Mouse (Mus musculus): Measurements from ENCODE around the gene Rnf24.
"Not testable (repeated sequence)": the region's sequence is repeated elsewhere in the genome, so short reads cannot be mapped to it uniquely, and the experiment has no call there.

Gene Rnf24

DNA sequence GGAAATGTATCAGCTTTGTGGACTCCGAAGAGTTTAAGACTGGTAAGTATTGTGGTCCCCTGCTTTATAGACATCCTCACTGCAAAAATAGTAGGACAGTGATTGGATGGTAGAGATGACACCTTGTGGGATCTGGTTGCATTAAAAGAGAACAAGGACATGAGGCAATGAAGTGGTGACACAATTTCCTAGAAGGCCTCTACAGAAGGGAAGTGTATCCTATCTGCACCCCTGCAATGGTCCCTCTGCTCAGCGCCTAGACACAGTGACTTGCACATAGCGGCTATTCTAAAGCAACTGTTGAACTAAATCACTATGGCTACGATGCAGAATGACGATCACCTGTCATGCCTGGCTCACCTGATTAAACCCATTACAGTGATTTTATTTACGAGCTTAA is 15.1 kb downstream of the Rnf24 start:
- DNase-seq (ENCODE audit: low spot score), result no peak

- no peak for DNase-seq (ENCODE audit: low spot score)
These were observed 22.1 kb downstream of the Rnf24 start for GRCm38 (mm10) chr2:131330548-131330947.

- DNase-seq (ENCODE audit: low spot score), result no peak
These were observed 23.7 kb downstream of the Rnf24 start for GRCm38 (mm10) chr2:131328981-131329380.

DNA sequence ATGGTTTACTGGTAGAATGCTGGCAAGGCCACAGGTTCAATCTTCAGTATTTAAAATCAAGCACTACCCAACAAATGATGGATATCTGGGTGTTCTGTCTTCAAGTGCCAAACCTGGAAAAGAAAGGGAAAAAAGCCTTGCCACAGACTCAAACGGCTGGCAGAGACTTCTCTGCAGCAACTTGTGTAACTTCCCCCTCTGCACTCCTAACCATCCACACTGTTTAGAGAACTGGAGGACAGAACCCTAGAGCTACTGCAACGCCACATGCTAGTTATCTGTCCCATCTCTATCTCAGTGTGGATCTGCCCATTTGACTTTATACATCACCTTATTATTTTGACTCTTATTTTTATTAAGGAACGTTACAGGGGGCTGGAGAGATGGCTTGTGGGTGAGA is 26.6 kb downstream of the Rnf24 start:
- no peak for DNase-seq (ENCODE audit: low spot score)

- no peak for DNase-seq (ENCODE audit: low spot score)
These were observed 29.0 kb downstream of the Rnf24 start for GRCm38 (mm10) chr2:131323675-131324074.

DNA sequence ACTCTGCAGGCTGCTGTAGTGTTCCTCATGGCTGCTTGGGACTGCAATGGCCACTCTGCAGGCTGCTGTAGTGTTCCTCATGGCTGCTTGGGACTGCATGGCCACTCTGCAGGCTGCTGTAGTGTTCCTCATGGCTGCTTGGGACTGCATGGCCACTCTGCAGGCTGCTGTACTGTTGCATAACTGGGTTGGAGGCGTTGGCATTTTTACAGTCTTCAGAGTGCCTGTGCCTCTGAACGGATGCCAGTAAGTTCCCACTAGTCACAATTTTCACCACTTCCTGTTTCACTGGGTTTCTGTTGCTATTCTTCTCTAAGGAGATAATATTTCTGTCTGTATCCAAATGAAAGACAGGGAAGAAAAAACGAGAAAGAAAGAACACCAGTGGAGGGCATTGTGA is 31.5 kb downstream of the Rnf24 start:
- DNase-seq (ENCODE audit: low spot score), result not testable (repeated sequence)

GRCm38 (mm10) chr2:131319401-131319800 is 33.3 kb downstream of the Rnf24 start:
- no peak for DNase-seq (ENCODE audit: low spot score)

DNA sequence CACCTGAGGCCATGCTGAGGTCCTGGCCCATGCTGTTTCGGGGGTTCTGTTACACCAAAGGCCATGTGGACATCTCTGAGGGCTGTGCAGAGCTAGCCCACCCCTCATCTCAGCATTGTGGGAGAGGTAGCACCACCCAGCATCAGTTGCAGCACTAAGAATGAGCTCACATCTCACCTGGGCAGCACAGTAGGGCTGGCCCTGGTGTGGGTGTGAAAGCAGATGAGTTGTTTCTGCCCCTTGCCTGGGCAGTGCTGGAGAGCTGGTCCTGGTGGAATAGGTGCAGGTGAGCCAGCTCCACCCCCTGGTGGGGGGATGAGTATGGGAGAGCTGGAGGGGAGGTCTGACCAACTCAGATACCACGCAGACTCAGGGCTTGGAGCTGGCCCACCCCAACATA is 36.5 kb downstream of the Rnf24 start:
- DNase-seq (ENCODE audit: low spot score), result no peak

DNA sequence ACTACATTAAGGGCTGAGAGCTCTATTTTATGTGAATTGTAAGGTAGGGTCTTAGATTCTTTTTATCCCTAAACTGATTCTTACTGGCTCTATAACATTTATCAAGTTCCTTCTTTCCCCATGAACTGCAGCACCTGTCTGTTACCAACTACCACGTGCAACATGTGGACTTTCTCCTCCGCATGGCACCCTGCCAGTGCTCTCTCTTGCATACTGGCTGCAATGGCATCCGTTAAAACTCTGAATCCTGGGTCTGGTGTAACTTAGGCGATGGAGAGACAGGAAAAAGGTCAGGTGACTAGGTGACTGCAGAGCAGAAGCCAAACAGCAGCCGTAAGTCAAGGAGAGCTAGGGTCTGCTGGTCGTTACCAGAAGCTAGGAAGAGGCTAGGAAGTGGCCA is 43.4 kb downstream of the Rnf24 start:
- DNase-seq (ENCODE audit: low spot score), result no peak

GRCm38 (mm10) chr2:131307822-131308221 is 44.9 kb downstream of the Rnf24 start:
- no peak for DNase-seq (ENCODE audit: low spot score)

DNA sequence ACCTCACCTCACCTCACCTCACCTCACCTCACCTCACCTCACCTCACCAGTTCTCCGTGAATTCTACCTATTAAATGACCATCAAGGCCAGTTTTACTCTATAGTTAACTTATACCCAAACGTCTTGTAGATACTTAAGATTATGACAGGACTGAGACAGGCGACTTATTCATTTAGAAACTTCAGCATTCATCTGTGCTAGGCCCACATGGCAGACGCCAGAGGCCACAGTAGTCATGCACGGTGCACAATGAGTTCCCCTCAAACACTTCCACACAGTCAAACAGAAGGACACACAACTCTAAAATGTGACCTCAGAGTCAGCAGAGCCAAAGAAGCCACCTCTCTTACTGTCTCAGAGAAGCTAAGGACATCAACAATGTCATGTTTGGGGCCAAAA is 45.3 kb downstream of the Rnf24 start:
- no peak for DNase-seq (ENCODE audit: low spot score)

DNA sequence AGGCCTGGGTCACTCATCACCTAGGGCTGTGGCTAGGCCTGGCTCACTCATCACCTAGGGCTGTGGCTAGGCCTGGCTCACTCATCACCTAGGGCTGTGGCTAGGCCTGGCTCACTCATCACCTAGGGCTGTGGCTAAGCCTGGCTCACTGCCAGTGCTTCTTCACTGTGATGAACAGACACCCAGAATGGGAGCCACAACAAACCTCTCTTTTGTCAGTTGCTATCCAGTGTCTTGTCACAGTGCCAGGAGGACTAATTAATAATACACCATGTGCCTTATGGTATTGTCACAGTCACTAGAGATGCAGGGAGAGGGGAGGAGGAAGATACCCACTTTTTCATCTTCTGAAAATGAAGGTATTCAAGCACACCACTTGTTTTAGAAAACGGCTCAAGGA is 47.5 kb downstream of the Rnf24 start:
- DNase-seq (ENCODE audit: low spot score), result not testable (repeated sequence)

GRCm38 (mm10) chr2:131304497-131304896 is 48.2 kb downstream of the Rnf24 start:
- no peak for DNase-seq (ENCODE audit: low spot score)

DNA sequence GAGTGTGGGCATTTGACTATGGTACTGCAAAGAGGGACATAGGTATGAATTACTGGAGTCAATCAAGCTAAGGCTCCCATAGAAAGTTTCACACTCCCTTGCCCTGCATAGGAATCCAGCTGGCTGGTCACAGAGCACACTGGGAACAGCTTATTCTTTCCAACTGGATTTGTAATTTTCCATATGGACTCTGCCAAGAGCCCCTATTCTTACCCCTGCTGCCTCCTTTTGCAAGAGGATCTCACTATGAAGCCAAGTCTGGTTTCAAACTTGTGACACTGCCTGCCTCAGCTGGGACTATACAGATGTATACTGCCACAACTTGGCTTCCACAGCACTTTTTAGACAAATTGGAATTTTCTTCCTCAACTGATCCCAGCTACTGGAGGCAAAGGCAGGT is 51.1 kb downstream of the Rnf24 start:
- DNase-seq (ENCODE audit: low spot score), result no peak

DNA sequence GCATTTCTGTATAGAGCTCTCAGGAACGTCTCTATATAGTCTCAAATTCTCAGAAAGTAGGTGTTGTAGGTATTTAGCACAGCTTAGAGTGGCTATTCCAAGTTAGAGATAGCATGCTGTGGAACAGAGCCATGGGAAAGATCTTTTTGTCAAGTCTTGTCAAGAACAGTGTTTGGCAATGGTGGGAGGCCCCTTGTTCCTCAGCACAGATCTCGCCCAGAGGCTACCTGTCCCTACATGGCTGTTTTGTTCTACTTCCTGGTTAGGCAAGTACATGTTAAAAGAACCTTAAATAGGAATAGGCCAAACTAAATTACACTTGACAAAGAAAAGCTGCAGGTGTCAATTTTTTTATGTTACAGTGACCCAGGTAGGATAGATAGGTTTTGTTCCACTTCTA is 52.2 kb downstream of the Rnf24 start:
- DNase-seq (ENCODE audit: low spot score), result no peak

- DNase-seq (ENCODE audit: low spot score), result not testable (repeated sequence)
These were observed 54.0 kb downstream of the Rnf24 start for GRCm38 (mm10) chr2:131298674-131299073.

DNA sequence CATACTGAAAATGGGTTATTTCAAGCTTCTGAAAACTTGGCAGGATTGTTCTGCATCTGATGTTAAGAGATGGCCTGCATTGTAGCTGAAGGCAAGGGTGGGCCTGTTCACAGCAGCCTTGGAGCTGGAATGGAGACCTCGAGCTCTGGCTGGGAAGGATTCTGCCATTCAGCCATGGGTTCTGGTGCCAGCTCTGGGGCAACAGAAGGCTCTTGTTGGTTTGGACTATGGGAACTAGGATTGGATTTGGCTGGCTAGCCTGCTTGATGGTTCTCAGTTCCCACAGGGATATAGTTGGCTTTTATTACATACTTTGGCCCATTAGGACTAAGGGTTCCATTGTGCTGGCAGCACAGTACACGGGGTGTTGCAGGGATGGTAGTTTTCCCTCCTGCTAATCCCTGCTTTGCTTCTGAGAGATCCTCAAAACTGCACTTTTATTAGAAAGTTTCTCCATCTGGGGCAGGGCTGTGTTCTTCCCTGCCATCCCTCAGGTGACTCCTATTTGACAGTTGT is 55.9 kb downstream of the Rnf24 start:
- no peak for DNase-seq (ENCODE audit: low spot score)

DNA sequence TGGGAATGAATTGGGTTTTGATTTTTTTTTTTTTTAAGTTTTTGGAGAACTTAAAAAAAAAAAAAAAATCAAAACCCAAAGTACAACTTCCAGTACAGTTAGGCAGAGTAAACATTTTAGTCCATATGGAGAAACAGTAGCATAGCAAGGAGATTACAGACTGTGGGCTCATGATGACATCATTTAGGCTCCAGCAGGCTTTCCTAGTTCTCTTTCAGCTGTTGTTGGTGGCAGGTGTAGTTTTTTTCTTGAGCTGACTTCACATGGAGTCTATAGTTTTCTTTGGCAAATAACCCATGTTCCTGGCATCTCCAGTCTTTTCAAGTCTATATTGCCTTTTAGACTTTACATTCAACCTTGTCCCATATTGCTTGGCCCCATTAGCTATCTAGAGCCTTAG is 62.0 kb downstream of the Rnf24 start:
- no peak for DNase-seq (ENCODE audit: low spot score)

- no peak for DNase-seq (ENCODE audit: low spot score)
These were observed 66.4 kb downstream of the Rnf24 start for GRCm38 (mm10) chr2:131286276-131286675.

DNA sequence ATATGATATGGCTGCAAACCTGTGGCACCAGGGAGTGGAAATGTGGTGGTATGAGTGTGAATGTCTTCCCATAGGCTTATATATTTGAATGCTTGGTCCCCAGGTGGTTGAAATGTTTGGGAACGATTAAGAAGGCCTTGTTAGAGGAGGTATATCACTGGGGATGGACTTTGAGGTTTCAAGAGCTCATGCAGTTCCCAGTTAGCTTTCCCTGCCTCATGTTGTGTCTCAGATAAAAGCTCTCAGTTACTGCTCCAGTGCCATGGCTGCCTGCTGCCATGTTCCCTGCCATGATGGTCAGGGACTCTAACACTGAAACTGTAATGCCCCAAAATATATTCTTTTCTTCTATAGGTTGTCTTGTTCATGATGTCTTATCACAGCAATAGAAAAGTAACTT is 71.1 kb downstream of the Rnf24 start:
- DNase-seq (ENCODE audit: low spot score), result no peak

DNA sequence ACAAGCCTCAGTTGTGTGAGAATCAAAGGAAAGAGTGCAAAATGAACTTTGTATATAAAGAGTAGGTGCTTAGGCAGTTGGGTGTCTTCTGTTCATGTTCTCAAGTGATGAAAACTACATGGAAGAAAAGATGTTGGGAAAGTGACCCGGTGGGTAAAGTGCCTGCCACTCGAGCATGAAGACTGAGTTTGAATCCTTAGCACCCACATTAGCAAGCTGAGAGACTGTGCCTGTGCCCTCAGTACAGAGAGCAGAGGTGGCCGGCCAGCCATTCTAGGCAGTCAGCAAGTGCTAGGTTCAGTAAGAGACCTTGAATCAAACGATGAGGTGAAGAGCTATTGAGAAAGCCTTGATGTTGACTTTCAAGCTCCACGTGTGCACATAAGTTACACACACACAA is 76.0 kb downstream of the Rnf24 start:
- no peak for DNase-seq (ENCODE audit: low spot score)

DNA sequence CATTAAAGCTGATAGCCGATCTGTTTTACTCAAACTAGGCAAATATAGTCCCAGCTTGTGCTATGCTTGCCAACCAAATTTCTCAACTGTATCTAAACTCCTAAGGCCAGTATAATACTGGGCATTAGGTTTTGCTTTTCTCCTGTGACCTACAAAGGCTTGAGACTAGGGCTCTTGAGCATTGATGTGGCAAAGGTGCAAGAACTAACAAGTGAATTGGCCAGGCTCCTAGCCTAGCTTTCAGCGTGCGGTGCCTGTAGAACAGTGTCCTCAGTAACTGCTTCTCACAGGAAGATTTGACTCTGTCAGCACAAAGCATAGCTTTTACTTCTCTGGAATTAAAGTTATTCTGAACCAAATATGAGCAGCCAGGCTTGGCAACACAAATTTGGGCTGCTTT is 77.2 kb downstream of the Rnf24 start:
- no peak for DNase-seq (ENCODE audit: low spot score)

GRCm38 (mm10) chr2:131265056-131265455 is 87.6 kb downstream of the Rnf24 start:
- DNase-seq (ENCODE audit: low spot score), result no peak

DNA sequence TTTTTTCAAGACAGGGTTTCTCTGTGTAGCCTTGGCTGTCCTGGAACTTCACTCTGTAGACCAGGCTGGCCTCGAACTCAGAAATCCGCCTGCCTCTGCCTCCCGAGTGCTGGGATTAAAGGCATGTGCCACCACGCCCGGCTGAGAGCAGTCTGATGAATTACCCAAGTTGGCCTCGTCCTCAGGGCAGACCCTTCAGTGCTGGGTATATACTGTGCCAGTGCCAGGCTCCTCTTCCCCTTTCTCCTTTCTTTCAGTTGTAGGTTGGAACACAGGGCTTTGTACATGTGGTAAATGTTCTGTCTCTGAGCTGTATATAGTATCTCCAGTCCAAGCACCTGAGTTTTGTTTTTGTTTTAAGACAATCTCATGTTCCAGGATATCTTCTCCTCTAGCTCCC is 88.7 kb downstream of the Rnf24 start:
- no peak for DNase-seq (ENCODE audit: low spot score)
